Mouse (Mus musculus): Measurements from ENCODE around the gene Gm33543. TPM values are rescaled to one million over a fixed set of nuclear protein-coding genes. Genes with fewer than 3 reads are reported as not detected.
A peak's percentile ranks its signal among the peaks of the same experiment; 100 is the strongest.

The Gm33543 gene
- total and polyA plus RNA-seq, 2 experiments from 2014 or later, result 0.11 TPM; not detected in 1

DNA sequence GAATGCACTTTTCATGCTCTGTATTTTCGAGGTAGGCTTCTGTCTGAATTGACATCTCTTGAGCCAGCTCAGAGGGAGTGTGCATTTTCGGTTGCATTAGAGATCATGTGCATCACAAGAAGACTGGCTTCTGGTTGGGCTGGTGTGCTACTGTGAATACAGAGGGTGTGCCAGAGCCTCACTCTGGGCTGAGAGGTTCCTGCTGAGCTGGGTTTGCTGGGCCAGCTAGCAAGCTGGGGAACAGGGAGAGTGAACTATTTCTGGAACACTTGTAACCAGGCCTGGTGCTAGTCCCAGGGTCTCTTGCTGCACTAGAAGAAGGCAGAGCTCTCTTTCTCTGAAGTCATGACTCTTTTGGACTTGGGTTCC is 41.3 kb downstream of the Gm33543 start:
- H3K27me3 ChIP-seq (ENCODE audit: insufficient read depth, low read length), result no peaks in the 10 kb centered on the region
- peak; percentile 28 for DNase-seq (ENCODE audit: low spot score)
- no peaks in the 10 kb centered on the region for H3K9me3 ChIP-seq (ENCODE audit: low read length)
- no peak overlapping the region for H3K27ac ChIP-seq (ENCODE audit: low read depth, low read length)
- H3K36me3 ChIP-seq (ENCODE audit: insufficient read depth, low read length), result no peaks in the 10 kb centered on the region
- no peak overlapping the region for H3K4me2 ChIP-seq (ENCODE audit: low read depth, low read length, poor library complexity, severe bottlenecking)
- ATAC-seq (ENCODE audit: low FRiP score), result no peak
- H3K9ac ChIP-seq (replicated peaks; ENCODE audit: low read length, poor library complexity, severe bottlenecking), result no peak overlapping the region
- H3K4me1 ChIP-seq (ENCODE audit: insufficient read depth, low read length), result 0 out of 2 replicates have a peak, but pooled peaks cover 3% of the 10 kb centered on the region
- TF ChIP-seq CTCF (IDR thresholded peaks at IDR 0.05), result no peak
- no peak overlapping the region for H3K4me3 ChIP-seq (ENCODE audit: low read depth, low read length)
- WGBS, result 30% methylated on average over 2 of the region's 2 CpGs

DNA sequence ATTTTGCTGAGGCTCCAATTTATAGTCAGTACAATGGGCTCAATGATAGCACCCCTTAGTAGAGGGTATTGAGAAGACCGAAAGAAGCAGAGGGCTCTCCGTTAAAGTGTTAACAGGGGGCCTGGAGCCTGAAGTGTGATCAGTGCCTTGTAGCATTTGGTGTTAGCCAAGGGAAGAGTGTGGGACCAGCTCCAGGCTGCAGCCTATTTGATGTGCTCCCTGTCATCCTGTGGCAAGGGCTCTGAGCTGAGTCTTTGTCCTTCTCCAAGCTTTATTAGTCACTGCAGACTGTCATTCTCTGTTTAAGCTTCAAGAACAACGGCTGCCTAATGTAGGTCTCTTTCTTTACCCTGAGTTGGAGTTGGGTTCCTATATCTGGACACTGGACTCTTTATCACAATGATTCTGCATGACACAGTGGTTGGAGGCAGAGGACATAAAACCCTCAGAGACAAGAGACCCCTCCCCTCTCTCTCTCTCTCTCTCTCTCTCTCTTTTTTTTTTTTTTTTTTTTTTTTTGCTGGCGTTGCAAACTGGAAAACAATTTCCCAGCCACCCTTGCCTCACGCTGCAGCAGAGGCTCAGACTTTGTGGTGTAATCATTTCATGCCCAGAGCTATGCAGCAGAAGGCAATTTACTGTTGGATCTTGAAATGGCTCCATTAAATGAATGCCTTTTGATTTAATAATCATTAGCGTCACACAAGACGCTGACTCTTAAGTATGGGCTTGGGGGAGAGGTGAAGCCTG is 41.9 kb downstream of the Gm33543 start:
- no peak overlapping the region for H3K4me3 ChIP-seq (ENCODE audit: low read depth, low read length)
- 0 out of 2 replicates have a peak, but pooled peaks cover 3% of the 10 kb centered on the region for H3K4me1 ChIP-seq (ENCODE audit: insufficient read depth, low read length)
- no peak for TF ChIP-seq CTCF (IDR thresholded peaks at IDR 0.05)
- H3K9me3 ChIP-seq (ENCODE audit: low read length), result no peaks in the 10 kb centered on the region
- ATAC-seq (ENCODE audit: low FRiP score), result no peak
- H3K4me2 ChIP-seq (ENCODE audit: low read depth, low read length, poor library complexity, severe bottlenecking), result no peak overlapping the region
- no peak overlapping the region for H3K9ac ChIP-seq (replicated peaks; ENCODE audit: low read length, poor library complexity, severe bottlenecking)
- WGBS, result 50% methylated on average over 7 of the region's 7 CpGs
- no peaks in the 10 kb centered on the region for H3K36me3 ChIP-seq (ENCODE audit: insufficient read depth, low read length)
- H3K27me3 ChIP-seq (ENCODE audit: insufficient read depth, low read length), result no peaks in the 10 kb centered on the region
- no peak overlapping the region for H3K27ac ChIP-seq (ENCODE audit: low read depth, low read length)
- peak; percentile 10 for DNase-seq (ENCODE audit: low spot score)

DNA sequence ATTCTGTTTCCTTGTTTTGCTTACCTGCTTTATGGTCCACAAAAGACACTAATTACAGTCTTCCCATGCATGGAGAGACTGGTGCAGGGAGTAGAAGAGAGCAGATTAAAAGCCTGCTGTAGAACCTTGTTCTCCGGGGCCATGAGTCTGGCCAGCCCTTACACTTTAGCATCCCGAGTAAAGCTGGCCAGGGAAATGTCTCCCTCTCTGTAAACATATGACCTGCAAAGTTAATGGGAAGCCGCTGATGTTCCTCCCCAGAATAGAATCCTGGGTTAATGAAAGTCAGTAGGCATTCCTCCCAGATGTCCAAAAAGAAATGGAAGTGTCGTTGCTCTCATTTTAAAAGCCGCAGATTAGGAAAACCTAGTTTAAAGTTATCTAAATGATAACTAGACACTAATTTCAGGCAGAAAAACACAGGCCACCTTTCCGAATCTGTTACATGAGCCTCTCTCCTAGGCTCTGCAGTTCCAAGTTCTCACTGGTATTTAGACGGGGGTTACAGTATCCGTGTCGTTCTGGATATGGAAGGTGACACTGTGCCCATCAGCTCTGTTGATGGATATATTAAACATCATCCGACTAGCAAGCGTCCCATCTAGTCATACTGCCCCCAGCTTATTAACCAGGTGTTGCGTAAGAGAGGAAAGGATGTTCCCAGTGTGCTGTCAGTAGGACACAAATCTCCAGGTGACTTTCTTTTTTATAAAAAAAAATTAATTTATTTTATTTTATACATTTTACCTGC is 44.9 kb downstream of the Gm33543 start:
- H3K27ac ChIP-seq (ENCODE audit: low read depth, low read length), result no peak overlapping the region
- H3K4me2 ChIP-seq (ENCODE audit: low read depth, low read length, poor library complexity, severe bottlenecking), result no peak overlapping the region
- no peaks in the 10 kb centered on the region for H3K9me3 ChIP-seq (ENCODE audit: low read length)
- H3K36me3 ChIP-seq (ENCODE audit: insufficient read depth, low read length), result no peaks in the 10 kb centered on the region
- WGBS, result 95% methylated on average over 12 of the region's 12 CpGs
- ATAC-seq (ENCODE audit: low FRiP score), result no peak
- no peak overlapping the region for H3K9ac ChIP-seq (replicated peaks; ENCODE audit: low read length, poor library complexity, severe bottlenecking)
- no peak for TF ChIP-seq CTCF (IDR thresholded peaks at IDR 0.05)
- 0 out of 2 replicates have a peak, but pooled peaks cover 3% of the 10 kb centered on the region for H3K4me1 ChIP-seq (ENCODE audit: insufficient read depth, low read length)
- H3K4me3 ChIP-seq (ENCODE audit: low read depth, low read length), result no peak overlapping the region
- H3K27me3 ChIP-seq (ENCODE audit: insufficient read depth, low read length), result no peaks in the 10 kb centered on the region
- DNase-seq (ENCODE audit: low spot score), result no peak

DNA sequence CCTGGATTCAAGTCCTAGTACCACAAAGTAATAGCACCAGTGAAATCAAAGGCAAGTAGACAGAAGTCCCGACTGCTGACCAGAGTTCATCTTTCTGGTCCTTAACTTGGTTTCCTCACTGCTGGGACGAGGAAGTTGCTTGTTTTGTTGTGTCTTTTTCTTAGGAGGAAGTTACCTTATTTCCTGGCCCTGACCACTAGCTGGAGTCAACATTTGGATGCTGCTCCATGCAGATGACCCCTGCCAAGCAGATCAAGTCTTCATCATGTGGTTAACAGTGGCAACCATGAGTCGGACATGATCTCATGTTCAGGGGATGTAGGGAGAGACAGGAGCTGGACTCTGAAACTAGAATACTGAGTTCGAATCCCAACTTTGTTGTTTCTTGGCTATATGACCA is 47.2 kb downstream of the Gm33543 start:
- TF ChIP-seq CTCF (IDR thresholded peaks at IDR 0.05), result no peak
- no peak overlapping the region for H3K4me2 ChIP-seq (ENCODE audit: low read depth, low read length, poor library complexity, severe bottlenecking)
- no peak overlapping the region for H3K27ac ChIP-seq (ENCODE audit: low read depth, low read length)
- ATAC-seq (ENCODE audit: low FRiP score), result no peak
- no peaks in the 10 kb centered on the region for H3K4me1 ChIP-seq (ENCODE audit: insufficient read depth, low read length)
- H3K9me3 ChIP-seq (ENCODE audit: low read length), result no peaks in the 10 kb centered on the region
- 88% methylated on average over 4 of the region's 4 CpGs for WGBS
- H3K27me3 ChIP-seq (ENCODE audit: insufficient read depth, low read length), result no peaks in the 10 kb centered on the region
- DNase-seq (ENCODE audit: low spot score), result no peak
- no peaks in the 10 kb centered on the region for H3K36me3 ChIP-seq (ENCODE audit: insufficient read depth, low read length)
- H3K9ac ChIP-seq (replicated peaks; ENCODE audit: low read length, poor library complexity, severe bottlenecking), result no peak overlapping the region
- H3K4me3 ChIP-seq (ENCODE audit: low read depth, low read length), result no peak overlapping the region

DNA sequence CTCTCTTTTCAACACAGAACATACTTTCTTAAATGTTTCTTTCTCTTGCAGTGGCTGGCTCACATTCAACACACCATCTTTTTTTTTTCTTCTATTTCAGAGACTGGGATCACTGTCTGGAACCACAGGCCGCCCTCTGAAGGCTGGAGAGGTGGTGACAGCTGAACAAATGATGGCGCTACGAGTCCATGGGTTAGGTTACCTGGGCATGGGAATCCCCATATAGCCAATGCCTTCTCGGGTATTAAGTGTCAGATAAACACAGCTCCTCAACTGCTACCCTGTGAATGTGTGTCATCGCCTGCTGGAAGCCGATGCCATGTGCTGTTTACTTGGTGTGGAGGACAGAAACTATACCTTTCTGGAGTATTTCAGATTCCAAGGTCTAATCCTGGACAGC is 48.0 kb downstream of the Gm33543 start:
- H3K9ac ChIP-seq (replicated peaks; ENCODE audit: low read length, poor library complexity, severe bottlenecking), result no peak overlapping the region
- H3K27ac ChIP-seq (ENCODE audit: low read depth, low read length), result no peak overlapping the region
- no peaks in the 10 kb centered on the region for H3K9me3 ChIP-seq (ENCODE audit: low read length)
- H3K4me3 ChIP-seq (ENCODE audit: low read depth, low read length), result no peak overlapping the region
- 93% methylated on average over 6 of the region's 6 CpGs for WGBS
- ATAC-seq (ENCODE audit: low FRiP score), result no peak
- TF ChIP-seq CTCF (IDR thresholded peaks at IDR 0.05), result no peak
- H3K27me3 ChIP-seq (ENCODE audit: insufficient read depth, low read length), result no peaks in the 10 kb centered on the region
- H3K4me1 ChIP-seq (ENCODE audit: insufficient read depth, low read length), result no peaks in the 10 kb centered on the region
- no peaks in the 10 kb centered on the region for H3K36me3 ChIP-seq (ENCODE audit: insufficient read depth, low read length)
- no peak overlapping the region for H3K4me2 ChIP-seq (ENCODE audit: low read depth, low read length, poor library complexity, severe bottlenecking)
- no peak for DNase-seq (ENCODE audit: low spot score)

DNA sequence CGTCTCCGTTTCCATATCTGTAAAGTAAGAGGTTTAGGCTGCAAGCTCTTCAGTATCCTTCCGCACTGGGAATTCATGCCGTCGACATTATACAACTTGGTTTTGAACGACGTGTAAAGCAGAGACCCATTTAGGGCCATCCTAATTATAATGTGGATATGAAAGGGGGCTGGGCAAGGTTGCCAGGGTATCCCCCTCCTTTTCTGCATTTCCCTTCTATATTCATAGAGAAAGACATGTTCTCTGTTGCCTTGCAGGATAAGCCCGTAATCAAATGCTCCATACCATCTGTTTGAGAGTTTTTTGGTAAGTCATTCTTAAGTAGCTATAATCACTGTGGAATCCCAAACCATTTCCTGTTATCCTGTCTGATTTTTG is 51.3 kb downstream of the Gm33543 start:
- ATAC-seq (ENCODE audit: low FRiP score), result peak; percentile 13; the same call in 1 of the 2 replicates
- H3K36me3 ChIP-seq (ENCODE audit: insufficient read depth, low read length), result no peaks in the 10 kb centered on the region
- no peak overlapping the region for H3K27ac ChIP-seq (ENCODE audit: low read depth, low read length)
- H3K9ac ChIP-seq (replicated peaks; ENCODE audit: low read length, poor library complexity, severe bottlenecking), result no peak overlapping the region
- no peak overlapping the region for H3K4me2 ChIP-seq (ENCODE audit: low read depth, low read length, poor library complexity, severe bottlenecking)
- TF ChIP-seq CTCF (IDR thresholded peaks at IDR 0.05), result no peak
- DNase-seq (ENCODE audit: low spot score), result peak; percentile 17
- no peak overlapping the region for H3K4me3 ChIP-seq (ENCODE audit: low read depth, low read length)
- WGBS, result 67% methylated on average over 8 of the region's 8 CpGs
- no peaks in the 10 kb centered on the region for H3K9me3 ChIP-seq (ENCODE audit: low read length)
- no peaks in the 10 kb centered on the region for H3K4me1 ChIP-seq (ENCODE audit: insufficient read depth, low read length)
- no peaks in the 10 kb centered on the region for H3K27me3 ChIP-seq (ENCODE audit: insufficient read depth, low read length)
